Mouse (Mus musculus): Measurements from ENCODE around the gene Eml6.

Eml6 gene

GRCm38 (mm10) chr11:29748750-29749467 is 276.9 kb downstream of the Eml6 start:
- no peak for DNase-seq (ENCODE audit: low read depth)

- DNase-seq (ENCODE audit: low read depth): no peak
Observed at GRCm38 (mm10) chr11:29747881-29748280, 278.0 kb downstream of the Eml6 start.

DNA sequence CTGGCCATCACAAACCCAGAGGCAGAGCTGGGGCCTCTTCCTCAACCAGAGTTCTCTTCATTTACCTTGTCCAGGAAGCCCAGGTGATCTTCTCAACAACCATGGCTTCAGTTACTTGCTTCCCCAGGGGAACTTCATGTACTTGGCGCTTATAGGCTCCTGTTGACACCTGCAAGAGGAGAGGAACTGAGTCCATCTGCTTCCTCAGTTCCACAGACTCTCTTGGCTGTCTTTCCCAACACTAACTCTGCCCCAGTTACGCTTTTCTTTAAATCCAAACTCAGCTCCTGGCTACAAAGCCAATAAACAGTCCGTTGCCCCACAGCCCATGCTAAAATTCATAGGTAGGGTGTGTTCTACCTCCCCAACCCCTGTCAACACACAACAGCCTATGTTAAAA is 278.5 kb downstream of the Eml6 start:
- no peak for DNase-seq (ENCODE audit: low read depth)

DNA sequence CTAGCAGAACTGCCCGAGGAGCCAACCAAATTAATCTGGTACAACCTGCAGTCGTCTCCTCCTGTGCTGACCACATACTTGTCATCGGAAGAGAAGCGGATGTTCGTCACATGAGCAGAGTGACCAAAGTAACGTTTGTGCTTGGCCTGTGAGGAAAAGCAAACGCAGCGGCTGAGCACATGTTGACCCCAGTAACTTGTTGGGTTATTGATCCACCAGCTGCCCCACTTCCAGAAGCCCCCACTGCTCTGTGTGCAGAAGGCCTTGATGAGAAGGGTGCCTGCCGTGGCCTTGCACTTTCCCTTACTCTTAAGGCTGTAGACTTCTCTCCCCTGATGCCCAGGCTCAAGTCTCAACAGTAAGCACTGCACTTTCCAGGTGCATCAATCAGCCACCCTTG is 279.6 kb downstream of the Eml6 start:
- DNase-seq (ENCODE audit: low read depth): no peak

- DNase-seq (ENCODE audit: low read depth): no peak
Observed at GRCm38 (mm10) chr11:29745513-29745912, 280.3 kb downstream of the Eml6 start.

DNA sequence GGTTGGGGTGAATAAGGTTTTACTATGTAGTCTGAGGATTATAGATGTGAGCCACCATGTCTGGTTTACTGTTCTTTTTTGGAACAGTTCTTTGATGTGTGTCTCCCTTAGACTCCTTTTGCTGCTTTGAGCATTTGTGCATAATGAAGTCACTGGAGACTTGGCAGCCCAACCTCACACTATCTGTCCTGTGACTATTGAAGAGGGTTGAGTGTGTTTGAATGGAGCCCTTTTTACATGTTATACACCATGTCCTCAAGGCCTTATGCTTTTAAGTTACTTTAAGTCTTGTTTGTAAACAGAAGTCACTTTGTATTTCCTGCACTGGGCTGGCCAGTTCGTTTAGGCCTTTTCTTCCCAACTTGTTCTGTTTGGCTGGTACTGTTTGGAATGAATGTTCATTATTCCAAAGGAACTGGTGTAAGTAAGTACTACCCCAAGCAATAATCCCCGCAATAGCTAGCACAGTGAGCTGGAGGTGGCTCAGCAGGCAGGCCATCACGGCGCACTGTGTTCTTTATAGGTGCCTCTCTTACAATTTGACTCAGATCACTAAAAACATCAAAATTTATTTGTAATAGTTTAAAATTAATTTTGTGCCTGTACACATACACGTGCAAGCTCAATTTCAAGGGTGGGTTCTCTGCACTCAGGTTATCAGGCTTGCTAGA is 280.9 kb downstream of the Eml6 start:
- DNase-seq (ENCODE audit: low read depth): no peak

- DNase-seq (ENCODE audit: low read depth): no peak
Observed at GRCm38 (mm10) chr11:29739752-29740151, 286.1 kb downstream of the Eml6 start.

- DNase-seq (ENCODE audit: low read depth): no peak
Observed at GRCm38 (mm10) chr11:29727901-29728300, 297.9 kb downstream of the Eml6 start.

GRCm38 (mm10) chr11:29725610-29726009 is 300.2 kb downstream of the Eml6 start:
- DNase-seq (ENCODE audit: low read depth): no peak

DNA sequence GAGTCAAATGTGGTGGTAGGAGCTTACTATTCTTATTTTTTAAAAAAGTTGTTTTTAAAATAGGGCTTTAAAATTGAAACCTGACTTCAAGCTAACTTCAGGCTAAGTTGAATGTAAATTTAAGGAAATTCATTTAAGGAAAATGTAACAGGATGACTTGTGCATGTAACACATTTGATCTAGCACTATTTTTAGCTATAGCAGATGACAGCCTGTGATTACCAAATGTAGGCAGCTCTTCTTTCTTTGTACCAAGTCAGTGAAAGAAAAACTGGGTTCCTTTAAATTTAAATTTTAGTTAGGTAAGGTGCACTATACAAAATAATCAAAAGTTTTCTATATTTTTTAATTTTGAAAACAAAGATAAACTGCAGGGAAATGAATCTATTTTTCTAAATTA is 300.7 kb downstream of the Eml6 start:
- DNase-seq (ENCODE audit: low read depth): no peak

- DNase-seq (ENCODE audit: low read depth): no peak
Observed at GRCm38 (mm10) chr11:29724213-29724612, 301.6 kb downstream of the Eml6 start.

GRCm38 (mm10) chr11:29719597-29719996 is 306.2 kb downstream of the Eml6 start:
- DNase-seq (ENCODE audit: low read depth): no peak

- no peak for DNase-seq (ENCODE audit: low read depth)
Observed at GRCm38 (mm10) chr11:29718541-29718940, 307.3 kb downstream of the Eml6 start.

DNA sequence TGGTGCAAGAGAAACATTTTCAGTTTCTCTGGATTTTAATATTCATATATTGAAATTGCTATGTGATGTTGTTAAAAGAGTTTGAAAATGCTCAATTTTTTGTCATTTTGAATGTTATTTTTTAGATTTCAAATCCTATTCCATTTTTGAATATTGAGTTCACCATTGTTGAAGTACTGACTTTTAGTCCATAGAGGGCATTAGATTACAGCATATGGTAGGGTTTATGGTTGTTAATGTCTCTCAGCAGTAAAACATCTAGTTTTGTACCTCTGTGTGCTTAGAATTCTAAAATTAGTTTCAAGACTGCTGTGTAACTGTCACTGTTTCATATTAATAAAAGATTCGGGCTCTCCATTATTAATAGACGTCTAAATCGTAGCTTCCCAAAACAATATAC is 310.3 kb downstream of the Eml6 start:
- no peak for DNase-seq (ENCODE audit: low read depth)

GRCm38 (mm10) chr11:29714789-29715188 is 311.0 kb downstream of the Eml6 start:
- DNase-seq (ENCODE audit: low read depth): no peak

DNA sequence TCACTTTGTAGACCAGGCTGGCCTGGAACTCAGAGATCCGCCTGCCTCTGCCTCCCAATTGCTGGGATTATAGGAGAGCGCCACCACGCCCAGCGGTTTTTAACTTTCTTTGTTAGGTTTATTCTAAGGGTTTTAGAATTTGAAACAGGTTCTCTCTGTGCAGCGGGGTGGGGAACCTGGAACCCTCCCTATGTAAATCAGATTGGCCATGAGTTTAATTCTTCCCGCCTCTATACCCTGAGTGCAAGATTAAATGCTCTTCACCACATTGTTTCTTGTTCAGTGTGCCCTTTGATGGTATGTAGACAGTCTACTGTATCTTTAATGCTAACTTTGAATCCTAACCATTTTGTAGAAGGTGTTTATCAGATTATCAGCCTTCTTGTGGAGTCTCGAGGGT is 311.7 kb downstream of the Eml6 start:
- no peak for DNase-seq (ENCODE audit: low read depth)

DNA sequence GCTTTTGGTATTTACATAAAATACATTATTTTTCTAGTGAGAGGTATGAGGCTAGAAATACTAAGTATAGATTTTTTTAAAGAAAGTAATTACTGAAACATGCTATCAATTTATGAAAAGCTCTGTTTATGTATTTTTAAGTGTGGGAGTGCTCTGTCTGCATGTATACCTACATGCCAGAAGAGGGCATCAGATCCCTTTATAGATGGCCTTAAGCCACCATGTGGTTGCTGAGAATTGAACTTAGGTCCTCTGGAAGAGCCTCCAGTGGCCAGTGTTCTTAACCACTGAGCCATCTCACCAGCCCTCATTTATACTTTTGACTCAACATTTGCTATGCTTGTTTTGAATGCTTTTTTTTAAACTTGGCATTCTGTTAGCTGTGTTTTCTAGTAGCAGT is 316.3 kb downstream of the Eml6 start:
- DNase-seq (ENCODE audit: low read depth): no peak

DNA sequence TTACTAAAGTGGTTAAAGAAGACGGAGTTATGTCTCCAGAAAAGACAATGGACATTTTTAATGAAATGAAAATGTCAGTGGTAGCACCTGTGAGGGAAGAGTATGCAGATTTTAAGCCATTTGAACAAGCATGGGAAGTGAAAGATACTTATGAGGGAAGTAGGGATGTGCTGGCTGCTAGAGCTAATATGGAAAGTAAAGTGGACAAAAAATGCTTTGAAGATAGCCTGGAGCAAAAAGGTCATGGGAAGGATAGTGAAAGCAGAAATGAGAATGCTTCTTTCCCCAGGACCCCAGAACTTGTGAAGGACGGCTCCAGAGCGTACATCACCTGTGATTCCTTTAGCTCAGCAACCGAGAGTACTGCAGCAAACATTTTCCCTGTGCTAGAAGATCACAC is 319.0 kb downstream of the Eml6 start:
- DNase-seq (ENCODE audit: low read depth): no peak

GRCm38 (mm10) chr11:29705263-29705662 is 320.6 kb downstream of the Eml6 start:
- DNase-seq (ENCODE audit: low read depth): no peak

DNA sequence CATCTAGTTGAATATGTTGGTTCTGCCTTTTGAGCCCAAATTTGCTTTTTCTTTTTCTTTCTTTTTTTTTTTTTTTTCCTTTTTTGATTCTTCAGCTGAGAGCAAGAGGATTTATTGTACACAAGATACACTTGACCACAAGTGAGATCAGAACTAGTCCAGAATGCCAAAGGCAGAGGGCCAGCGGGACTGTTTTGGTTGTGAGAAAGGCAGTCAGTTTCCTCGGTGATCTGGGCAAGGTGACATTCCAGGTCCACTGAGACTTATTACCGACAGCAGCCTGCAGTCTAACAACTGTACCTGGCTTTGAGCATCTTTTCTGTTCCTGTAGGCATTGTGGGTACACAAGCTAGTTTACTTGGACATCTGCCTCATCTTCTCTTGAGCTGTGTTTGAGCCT is 323.1 kb downstream of the Eml6 start:
- DNase-seq (ENCODE audit: low read depth): no peak

DNA sequence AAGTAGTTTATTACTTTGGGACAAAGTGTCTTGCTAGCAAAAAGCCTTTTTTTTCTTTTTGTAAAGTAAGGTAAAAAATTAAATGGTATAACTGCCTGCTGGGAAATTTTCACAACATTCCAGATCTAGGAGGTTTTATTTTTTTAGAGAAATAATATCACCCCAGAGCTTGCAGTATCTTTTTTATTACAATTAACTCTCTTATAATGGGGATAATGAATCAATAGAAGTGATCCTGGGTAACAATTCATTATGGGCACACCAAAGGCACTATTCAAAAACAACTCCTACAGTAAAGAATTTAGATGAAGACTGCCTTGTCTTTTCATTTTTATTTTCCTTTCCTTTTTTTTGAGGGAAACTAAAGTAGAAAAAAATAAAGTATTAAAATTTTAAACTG is 331.1 kb downstream of the Eml6 start:
- no peak for DNase-seq (ENCODE audit: low read depth)

- DNase-seq (ENCODE audit: low read depth): peak; percentile 75
Observed at GRCm38 (mm10) chr11:29693576-29694410, 332.0 kb downstream of the Eml6 start.

Measured in c-Kit-positive CD71-positive TER-119-negative erythroid progenitor cells, embryonic 14.5 days (primary cell).